8 mouse cellular contexts compared by ENCODE assay signal in genomic region chr9:86695199-86695817, GRCm38 (mm10). TPM values are rescaled to one million over a fixed set of nuclear protein-coding genes. Genes with fewer than 3 reads are reported as not detected.
DNase-seq lines count a peak whose midpoint lies in the region; ATAC-seq and TF ChIP-seq lines count a peak whose summit lies in the region.

No protein-coding gene starts in this region.

- H3K36me3 ChIP-seq in CH12.LX (replicated peaks in 1 of 2; ENCODE audit: control insufficient read depth in 1 of 2, insufficient read depth in 1 of 2, low read length in 1 of 2): no peaks in the 10 kb centered on the region
- no peaks in the 10 kb centered on the region for H3K36me3 ChIP-seq in embryonic facial prominence, embryonic 10.5 days (replicated peaks)
- H3K36me3 ChIP-seq in heart, embryonic 11.5 days (ENCODE audit: control insufficient read depth, insufficient read depth, low read length): no peaks in the 10 kb centered on the region
- H3K36me3 ChIP-seq in kidney, embryonic 14.5 days (ENCODE audit: control insufficient read depth, insufficient read depth, low read length): no peaks in the 10 kb centered on the region
- H3K36me3 ChIP-seq in neural tube, embryonic 13.5 days: no peaks in the 10 kb centered on the region

- TF ChIP-seq CTCF in CH12.LX (conservative IDR thresholded peaks at IDR 0.05 in 1 of 2, IDR thresholded peaks at IDR 0.05 in 1 of 2; ENCODE audit: low read depth in 2 of 2, low read length in 2 of 2): no peak
- TF ChIP-seq CTCF in Patski (IDR thresholded peaks at IDR 0.05): no peak

- peak; percentile 72 for ATAC-seq in Patski
- peak; percentile 56 for ATAC-seq in heart, embryonic 11.5 days (replicated peaks; ENCODE audit: insufficient number of reproducible peaks, low FRiP score, low TSS enrichment)
- ATAC-seq in kidney, embryonic 14.5 days (ENCODE audit: low FRiP score, low TSS enrichment): peak; percentile 70
- peak; percentile 72 for ATAC-seq in neural tube, embryonic 13.5 days (ENCODE audit: low read depth)

- no peaks in the 10 kb centered on the region for H3K79me2 ChIP-seq in CH12.LX (replicated peaks; ENCODE audit: control insufficient read depth, extremely low read depth, insufficient read depth, poor library complexity, severe bottlenecking)

- no peak for TF ChIP-seq EP300 in CH12.LX (IDR thresholded peaks at IDR 0.05; ENCODE audit: low read length)

- no peak for TF ChIP-seq POLR2A in CH12.LX (IDR thresholded peaks at IDR 0.05; ENCODE audit: low read depth, low read length)

- H3K9ac ChIP-seq in CH12.LX (ENCODE audit: insufficient read depth, low read depth): peak overlapping the region; percentile 83
- H3K9ac ChIP-seq in heart, embryonic 11.5 days (ENCODE audit: low read depth, low read length): peak overlapping the region; percentile 87
- H3K9ac ChIP-seq in kidney, embryonic 14.5 days (ENCODE audit: low read depth, low read length): peak overlapping the region; percentile 69
- H3K9ac ChIP-seq in neural tube, embryonic 13.5 days: peak overlapping the region; percentile 87

- POLR2A ChIA-PET in Patski (lab: Charles Lee): no interaction called here

- H3K27ac ChIP-seq in CH12.LX (ENCODE audit: insufficient read depth, low read depth): no peak overlapping the region; the same call in 1 of the 2 replicates
- H3K27ac ChIP-seq in embryonic facial prominence, embryonic 10.5 days (replicated peaks): peak overlapping the region; percentile 88
- peak overlapping the region; percentile 59 for H3K27ac ChIP-seq in heart, embryonic 11.5 days (ENCODE audit: low read depth, low read length)
- no peak overlapping the region for H3K27ac ChIP-seq in kidney, embryonic 14.5 days (ENCODE audit: low read depth, low read length)
- peak overlapping the region; percentile 71 for H3K27ac ChIP-seq in neural tube, embryonic 13.5 days (replicated peaks)

- H3K4me3 ChIP-seq in CH12.LX (replicated peaks in 1 of 3; ENCODE audit: low read depth in 2 of 3, low read length in 2 of 3, poor library complexity in 1 of 3): peak overlapping the region; percentile 41 to 89 (median 81)
- peak overlapping the region; percentile 85 for H3K4me3 ChIP-seq in embryonic facial prominence, embryonic 10.5 days
- peak overlapping the region; percentile 82 for H3K4me3 ChIP-seq in heart, embryonic 11.5 days (ENCODE audit: low read depth, low read length)
- peak overlapping the region; percentile 70 for H3K4me3 ChIP-seq in kidney, embryonic 14.5 days (ENCODE audit: low read length)
- peak overlapping the region; percentile 82 for H3K4me3 ChIP-seq in neural tube, embryonic 13.5 days

- H3K4me2 ChIP-seq in CH12.LX (ENCODE audit: insufficient read depth, low read depth, poor library complexity, severe bottlenecking): peak overlapping the region; percentile 62
- H3K4me2 ChIP-seq in heart, embryonic 11.5 days: peak overlapping the region; percentile 80
- peak overlapping the region; percentile 75 for H3K4me2 ChIP-seq in kidney, embryonic 14.5 days (replicated peaks; ENCODE audit: low read depth, low read length)
- H3K4me2 ChIP-seq in neural tube, embryonic 13.5 days: peak overlapping the region; percentile 81

- H3K9me3 ChIP-seq in CH12.LX (replicated peaks; ENCODE audit: low read length): no peaks in the 10 kb centered on the region
- H3K9me3 ChIP-seq in embryonic facial prominence, embryonic 10.5 days: no peaks in the 10 kb centered on the region
- no peaks in the 10 kb centered on the region for H3K9me3 ChIP-seq in heart, embryonic 11.5 days (replicated peaks; ENCODE audit: control insufficient read depth, low read length)
- H3K9me3 ChIP-seq in kidney, embryonic 14.5 days (ENCODE audit: control insufficient read depth, low read length): no peaks in the 10 kb centered on the region
- H3K9me3 ChIP-seq in neural tube, embryonic 13.5 days: no peaks in the 10 kb centered on the region

- in situ Hi-C loops in CH12.LX (cut with MboI; ENCODE audit: low pct_ligation_motif_present, low pct_unique_long_range_greater_than_20kb, low sequenced_read_pairs) (no loop called here), Patski (cut with MboI; ENCODE audit: low pct_unique_long_range_greater_than_20kb) (no loop called here)

- 1% methylated on average over 56 of the region's 56 CpGs for WGBS in embryonic facial prominence, embryonic 10.5 days
- WGBS in heart, embryonic 11.5 days (ENCODE audit: insufficient replicate concordance): 2% methylated on average over 46 of the region's 56 CpGs
- 1% methylated on average over 51 of the region's 56 CpGs for WGBS in kidney, embryonic 14.5 days
- under 1% methylated on average over 49 of the region's 56 CpGs for WGBS in neural tube, embryonic 13.5 days

- CTCF ChIA-PET in Patski (lab: Charles Lee): no interaction called here

- no peak for TF ChIP-seq RAD21 in CH12.LX (IDR thresholded peaks at IDR 0.05; ENCODE audit: low read depth, low read length)

- H3K27me3 ChIP-seq in CH12.LX (replicated peaks): no peaks in the 10 kb centered on the region
- H3K27me3 ChIP-seq in Patski: no peaks in the 10 kb centered on the region
- peaks cover 14% of the 10 kb centered on the region; the same call in 1 of the 2 replicates for H3K27me3 ChIP-seq in embryonic facial prominence, embryonic 10.5 days (replicated peaks; ENCODE audit: low read depth, poor library complexity, severe bottlenecking)
- no peaks in the 10 kb centered on the region for H3K27me3 ChIP-seq in heart, embryonic 11.5 days (ENCODE audit: control insufficient read depth, insufficient read depth, low read length)
- no peaks in the 10 kb centered on the region for H3K27me3 ChIP-seq in kidney, embryonic 14.5 days (ENCODE audit: control insufficient read depth, insufficient read depth, low read length)
- no peaks in the 10 kb centered on the region for H3K27me3 ChIP-seq in neural tube, embryonic 13.5 days

- dilution Hi-C loops in CH12.LX (cut with MboI; ENCODE audit: extremely low pct_ligation_motif_present, extremely low pct_unique_long_range_greater_than_20kb, low sequenced_read_pairs): no loop called here

- DNase-seq in CH12.LX (ENCODE audit: extremely low read depth) (peak; percentile 15), Patski (ENCODE audit: low read depth, low spot score) (no peak)
- peak; percentile 64 for DNase-seq in embryonic facial prominence, embryonic 10.5 days (ENCODE audit: low spot score)
- peak; percentile 59 to 64 for DNase-seq in lung, adult 18-20 months
- no peak for DNase-seq in spleen, postnatal 36 days (ENCODE audit: low spot score in 2 of 2)

- peaks cover 2 to 16% of the 10 kb centered on the region in 2 experiments; a peak in 3 of 4 replicates for H3K4me1 ChIP-seq in CH12.LX (ENCODE audit: control insufficient read depth in 1 of 2, insufficient read depth in 2 of 2)
- H3K4me1 ChIP-seq in embryonic facial prominence, embryonic 10.5 days: peaks cover 9% of the 10 kb centered on the region
- H3K4me1 ChIP-seq in heart, embryonic 11.5 days (ENCODE audit: control insufficient read depth, insufficient read depth, low read length): peaks cover 3% of the 10 kb centered on the region; the same call in 1 of the 2 replicates
- no peaks in the 10 kb centered on the region for H3K4me1 ChIP-seq in kidney, embryonic 14.5 days (ENCODE audit: control insufficient read depth, insufficient read depth, low read length)
- peaks cover 4% of the 10 kb centered on the region; the same call in 1 of the 2 replicates for H3K4me1 ChIP-seq in neural tube, embryonic 13.5 days (replicated peaks)

TF ChIP-seq in CH12.LX, 34 proteins besides CTCF, POLR2A, EP300 and RAD21:
- TF ChIP-seq MAX (IDR thresholded peaks at IDR 0.05; ENCODE audit: low read length) (no peak), MEF2A (IDR thresholded peaks at IDR 0.05; ENCODE audit: borderline replicate concordance, low read depth, low read length) (no peak), CHD1 (IDR thresholded peaks at IDR 0.05; ENCODE audit: low read depth, low read length) (no peak), RCOR1 (conservative IDR thresholded peaks at IDR 0.05; ENCODE audit: low read depth, low read length) (no peak), MXI1 (IDR thresholded peaks at IDR 0.05; ENCODE audit: low read depth, low read length) (peak; percentile 20; the same call in 1 of the 2 replicates), GABPA (IDR thresholded peaks at IDR 0.05; ENCODE audit: insufficient replicate concordance, low read depth, low read length) (no peak), UBTF (IDR thresholded peaks at IDR 0.05; ENCODE audit: low read depth, low read length) (peak; percentile 43; the same call in 1 of the 2 replicates), PAX5 (IDR thresholded peaks at IDR 0.05; ENCODE audit: low read length) (no peak)

RNA-seq across cellular contexts. Expression of gene Me1, which starts 0.4 kb away (rescaled TPM):
- 6.7 and 9.4 TPM in 2 replicates for total RNA-seq in CH12.LX (2012; rRNA removed)
- 16.7 TPM in 2 replicates for total RNA-seq in CH12.LX (2014; rRNA removed)
- polyA plus RNA-seq in CH12.LX (2012; ENCODE audit: insufficient read length, low read depth): 38.6 and 39.9 TPM in 2 replicates
- 109 TPM for polyA plus RNA-seq in Patski (2021)
- 10.1 and 12.0 TPM in 2 replicates for polyA plus RNA-seq in embryonic facial prominence, embryonic 10.5 days (2016; fragmentation: Nextera tagmentation; extraction: Ambion mirVana)
- 34.3 and 41.4 TPM in 2 replicates for polyA plus RNA-seq in heart, embryonic 11.5 days (2014; fragmentation: Nextera tagmentation; extraction: Ambion mirVana)
- polyA plus RNA-seq in kidney, embryonic 14.5 days (2014; fragmentation: Nextera tagmentation; extraction: Ambion mirVana): 4.5 and 8.4 TPM in 2 replicates
- polyA plus RNA-seq in neural tube, embryonic 13.5 days (2015; fragmentation: Nextera tagmentation; extraction: Ambion mirVana): 36.8 and 38.3 TPM in 2 replicates

RNA-seq across cellular contexts. Expression of gene Prss35, which starts 48.1 kb away (rescaled TPM):
- total RNA-seq in CH12.LX (2012; rRNA removed) (not detected in 2 replicates), CH12.LX (2014; rRNA removed) (not detected in 2 replicates)
- polyA plus RNA-seq in CH12.LX (2012; ENCODE audit: insufficient read length, low read depth) (not detected in 2 replicates), Patski (2021) (2.7 TPM)
- 1.7 and 3.0 TPM in 2 replicates for polyA plus RNA-seq in embryonic facial prominence, embryonic 10.5 days (2016; fragmentation: Nextera tagmentation; extraction: Ambion mirVana)
- polyA plus RNA-seq in heart, embryonic 11.5 days (2014; fragmentation: Nextera tagmentation; extraction: Ambion mirVana): 12.8 and 16.8 TPM in 2 replicates
- polyA plus RNA-seq in kidney, embryonic 14.5 days (2014; fragmentation: Nextera tagmentation; extraction: Ambion mirVana): 1.1 and 1.5 TPM in 2 replicates
- 11.7 and 13.5 TPM in 2 replicates for polyA plus RNA-seq in neural tube, embryonic 13.5 days (2015; fragmentation: Nextera tagmentation; extraction: Ambion mirVana)

Comparison
In these comparisons a context has a peak if more than half of its experiments do, and no peak if none do; other contexts are left out.
1. DNase-seq: peak in CH12.LX (single experiment), embryonic facial prominence, embryonic 10.5 days (single experiment) and lung, adult 18-20 months (2 of 2); none in Patski (single experiment) and spleen, postnatal 36 days (0 of 2).
2. H3K27ac ChIP-seq: peak in embryonic facial prominence, embryonic 10.5 days (single experiment), heart, embryonic 11.5 days (single experiment) and neural tube, embryonic 13.5 days (single experiment); none in CH12.LX (single experiment) and kidney, embryonic 14.5 days (single experiment).
3. Peak in every context shown above with its lines, with median percentiles within 50 percentile points of each other: H3K4me2 ChIP-seq, H3K4me3 ChIP-seq, H3K9ac ChIP-seq and ATAC-seq.